Mouse (Mus musculus) neutrophil, adult 59 days (primary cell): ENCODE results near the gene Ces1g. TPM values are rescaled to one million over a fixed set of nuclear protein-coding genes. Genes with fewer than 3 reads are reported as not detected.

ENCODE experiments used
- total RNA-seq, 2 experiments: library from RNA; stranded (reverse); gene quantifications; 1 replicate in 1 of 2; 2 replicates in 1 of 2; pipeline ENCODE4 v1.2.4; 2023

Gene Ces1g
- not detected for total RNA-seq

GRCm38 (mm10) chr8:93337207-93337606, at the start of gene Ces1g:
TSS of gene Ces1g (minus strand) at chr8:93337308.

GRCm38 (mm10) chr8:93379625-93380024, 42.5 kb upstream of the Ces1g start, which contains the start of gene Ces1h:
TSS of gene Ces1h (minus strand) at chr8:93379725.

GRCm38 (mm10) chr8:93279556-93279955, 57.6 kb downstream of the Ces1g start, which contains the start of gene Ces1f:
TSS of gene Ces1f (minus strand) at chr8:93279747.

Other genes with a start within 250 kb of the Ces1g start
- gene Ces1c, start 206.0 kb downstream of the Ces1g start, total RNA-seq: not detected
- gene Ces1d, start 139.5 kb downstream of the Ces1g start, total RNA-seq: 10 to 100 TPM; 11.6 to 16.9 TPM
- gene Ces1e, start 107.7 kb downstream of the Ces1g start, total RNA-seq: not detected
- not detected for gene Ces1f, start 57.6 kb downstream of the Ces1g start, total RNA-seq
- gene Ces1h, start 42.4 kb upstream of the Ces1g start, total RNA-seq: not detected
- not detected for gene Ces5a, start 198.5 kb upstream of the Ces1g start, total RNA-seq